Mouse (Mus musculus) spleen, embryonic (tissue): ENCODE results near the gene Cnih1.
"Not testable (repeated sequence)": the region's sequence is repeated elsewhere in the genome, so short reads cannot be mapped to it uniquely, and the experiment has no call there.

Experiments
- CTCF ChIA-PET: fragments of 350-600 bp; sonication (Branson Sonifier 250); formaldehyde crosslinking; loops from one replicate; lab custom pipeline; 2022; lab: Charles Lee

Gene Cnih1

DNA sequence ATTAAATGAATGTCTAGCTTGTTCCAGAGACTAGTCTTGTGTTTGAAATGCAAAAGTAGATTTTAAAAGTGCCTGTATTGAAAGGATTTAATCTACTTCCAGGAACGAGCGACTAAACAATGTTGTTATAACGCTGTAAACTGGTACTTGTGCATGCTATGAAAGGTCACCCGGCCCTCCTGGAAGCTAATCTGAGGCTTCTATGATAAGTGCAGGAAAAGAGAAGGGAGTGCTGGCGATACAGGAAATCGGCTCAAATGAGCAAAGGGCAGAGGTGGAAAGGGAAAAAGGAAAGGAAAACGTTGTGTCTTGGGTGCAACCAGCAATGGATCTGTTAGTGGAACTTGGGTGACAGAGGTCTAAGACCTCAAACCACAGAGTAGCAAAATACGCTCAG is 292 bp upstream of the Cnih1 start:
- CTCF ChIA-PET, result interaction anchor here (0.7 kb wide), 1 partner anchor 8 kb away, joined by 3 read pairs; no protein-coding TSS in a partner anchor

DNA sequence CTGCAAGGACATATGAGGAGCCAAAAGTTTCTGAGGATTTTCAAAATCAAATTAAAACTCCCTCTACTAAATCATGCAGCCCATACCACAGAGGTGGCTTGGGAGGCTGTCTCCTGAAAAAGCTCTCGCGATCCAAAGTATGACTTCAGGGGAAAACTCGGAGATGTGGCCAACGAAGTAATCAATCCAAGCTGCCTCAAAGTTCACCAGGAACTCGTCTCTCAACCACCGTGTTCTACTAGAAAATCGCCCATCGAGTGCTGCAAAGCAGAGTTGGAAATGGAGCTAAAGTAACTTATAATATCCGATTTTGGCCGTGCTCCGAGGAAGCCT is 791 bp downstream of the Cnih1 start:
- CTCF ChIA-PET, result no interaction called here

DNA sequence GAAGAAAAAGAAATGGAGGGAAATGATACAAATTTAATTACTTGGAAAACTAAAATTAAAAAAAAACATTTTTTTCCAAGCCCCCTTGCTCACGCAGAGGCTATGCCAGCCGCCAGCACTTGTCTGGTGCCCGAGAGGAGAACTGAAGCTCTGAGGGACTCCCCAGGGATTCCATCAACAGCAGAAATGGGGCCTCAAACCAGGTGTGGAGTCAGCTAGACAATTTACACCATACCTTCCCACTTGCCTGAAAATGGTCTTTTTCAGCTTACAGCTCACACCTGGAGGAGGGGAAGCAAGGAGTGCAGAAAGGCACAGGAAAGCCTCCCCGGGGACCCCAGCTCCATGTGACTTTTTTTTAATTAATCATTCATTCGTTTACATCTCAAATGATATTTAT is 3.0 kb downstream of the Cnih1 start:
- CTCF ChIA-PET, result no interaction called here

DNA sequence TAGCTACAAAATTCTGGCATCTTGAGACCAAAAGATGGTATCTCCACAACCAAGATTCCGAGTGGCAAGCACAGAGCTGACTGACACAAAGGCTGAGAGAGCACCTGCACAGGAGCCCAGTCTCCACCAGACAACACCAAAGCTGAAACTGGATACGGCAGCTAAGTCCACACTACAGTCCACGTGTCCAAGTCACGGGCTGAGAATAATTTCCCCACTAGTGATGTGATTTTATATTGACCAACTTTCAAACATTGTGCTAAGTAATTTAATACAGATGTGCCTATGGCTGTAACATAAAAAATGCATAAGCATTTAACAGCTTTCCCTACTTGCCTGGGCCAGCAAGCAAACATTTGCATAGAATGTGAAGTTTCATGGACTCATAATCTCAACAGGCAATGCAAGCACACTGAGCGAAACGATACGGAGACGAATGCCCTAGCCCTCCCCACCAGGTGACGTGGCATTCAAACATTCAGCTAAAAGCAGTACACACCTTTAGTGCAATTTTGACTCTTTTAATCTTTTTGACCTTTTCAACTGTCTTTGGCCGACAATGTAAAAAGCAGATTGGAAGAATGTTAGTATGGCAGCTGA is 4.8 kb downstream of the Cnih1 start:
- CTCF ChIA-PET, result interaction anchor here (0.8 kb wide), 1 partner anchor 41 kb away, joined by 3 read pairs; no protein-coding TSS in a partner anchor

DNA sequence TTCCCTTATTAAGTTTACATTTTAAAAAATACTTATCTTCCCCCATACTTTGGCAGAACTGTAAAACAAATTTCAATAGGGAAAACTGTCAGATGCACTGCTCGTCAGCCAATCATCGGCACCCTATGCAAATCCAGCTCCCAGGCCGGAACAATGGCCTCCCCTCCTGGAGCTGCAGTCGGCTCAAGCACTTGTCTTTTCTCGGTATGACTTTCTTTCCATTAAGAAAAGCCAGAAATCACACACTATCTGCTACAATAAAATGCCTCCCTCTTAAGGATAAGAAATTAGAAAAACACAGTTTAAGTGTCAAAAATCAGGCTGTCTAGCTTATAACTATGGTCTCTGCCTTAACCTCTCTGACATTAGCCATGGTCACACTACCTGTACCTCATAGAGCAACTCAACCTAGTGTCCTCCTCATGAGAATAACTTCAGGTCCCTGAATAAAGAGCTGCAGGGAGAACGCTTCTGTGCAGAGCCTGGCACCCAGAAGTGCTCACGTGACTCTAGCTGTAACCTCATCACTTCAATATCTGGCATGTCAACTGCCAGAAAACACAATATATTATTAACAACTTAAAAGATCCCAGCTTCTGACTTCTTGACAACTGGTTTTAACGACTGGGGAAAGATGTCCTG is 5.9 kb downstream of the Cnih1 start:
- CTCF ChIA-PET, result interaction anchor here (0.5 kb wide), 1 partner anchor 19 kb away, joined by 3 read pairs; no protein-coding TSS in a partner anchor

DNA sequence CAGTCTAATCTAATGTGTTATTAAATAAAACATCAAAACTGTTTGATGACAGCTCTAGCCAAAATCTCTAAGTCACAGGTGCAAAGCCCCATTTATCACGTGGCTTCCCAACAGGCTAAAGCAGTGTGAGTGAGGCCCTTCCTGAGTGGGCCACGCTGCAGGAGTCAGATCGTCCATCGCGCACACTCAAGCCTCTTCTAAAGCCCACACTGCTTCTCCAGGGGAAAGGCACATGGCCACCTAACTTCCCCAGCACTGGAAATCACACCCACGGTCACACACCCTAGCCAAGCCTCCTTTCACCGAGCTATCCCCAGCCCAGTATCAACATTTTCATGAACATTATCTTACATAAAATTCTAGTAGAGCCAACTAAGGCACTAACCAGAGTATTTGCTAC is 7.1 kb downstream of the Cnih1 start:
- CTCF ChIA-PET, result interaction anchor here (0.6 kb wide), 1 partner anchor 20 kb away, joined by 26 read pairs; no protein-coding TSS in a partner anchor

DNA sequence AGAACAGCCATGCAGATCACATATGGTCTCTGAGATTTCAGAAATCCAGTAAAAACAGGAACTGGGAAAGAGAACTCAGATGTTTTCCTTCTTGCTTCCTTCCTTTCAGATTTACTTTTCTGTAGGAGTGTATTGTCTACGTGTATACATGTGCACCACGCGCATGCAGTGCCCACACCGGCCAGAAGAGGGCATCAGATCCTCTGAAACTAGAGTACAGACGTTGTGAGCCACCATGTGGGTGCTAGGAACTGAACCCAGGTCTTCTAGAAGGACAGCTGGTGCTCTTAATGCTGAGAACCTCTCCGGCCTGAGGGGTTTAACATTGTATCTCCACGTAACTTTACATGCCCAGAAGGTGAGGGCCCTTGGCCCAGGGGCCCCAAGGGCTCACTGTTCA is 9.0 kb downstream of the Cnih1 start:
- CTCF ChIA-PET, result no interaction called here

DNA sequence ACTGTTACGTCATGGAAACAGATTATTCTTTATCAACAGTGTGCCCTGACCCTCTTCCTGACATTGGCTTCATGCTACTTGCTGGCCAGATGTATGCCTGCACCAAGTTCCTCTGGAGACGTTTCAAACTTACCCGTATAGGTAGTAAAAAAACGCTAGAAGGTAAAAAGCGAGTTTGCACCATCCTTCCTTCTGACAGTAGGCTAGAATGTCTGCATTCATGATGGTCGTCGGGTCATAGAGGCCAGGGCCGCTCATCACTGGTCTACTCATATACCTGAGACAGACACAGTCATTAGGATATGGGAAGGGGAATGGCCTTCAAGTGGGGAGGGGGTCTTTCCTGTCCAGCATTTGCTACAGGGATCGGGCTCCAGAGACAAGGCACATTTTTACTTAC is 9.5 kb downstream of the Cnih1 start:
- CTCF ChIA-PET, result no interaction called here

DNA sequence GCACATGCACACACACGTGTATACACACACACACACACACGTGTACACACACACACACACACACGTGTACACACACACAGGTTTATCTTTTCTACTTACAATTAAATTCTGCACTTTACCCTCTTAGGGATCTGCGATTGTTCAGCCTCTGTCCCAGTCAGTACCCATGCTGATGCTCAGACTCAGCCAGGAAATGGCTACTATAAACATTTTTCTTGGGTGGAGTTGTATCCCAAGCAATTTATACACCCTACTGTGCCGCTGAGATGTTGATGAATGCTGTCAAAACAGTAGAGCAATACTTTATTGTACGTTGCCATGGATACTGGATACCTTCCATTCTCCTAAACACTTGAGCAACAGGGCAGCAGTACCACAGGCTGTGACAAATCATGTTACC is 18.2 kb downstream of the Cnih1 start:
- CTCF ChIA-PET, result no interaction called here

DNA sequence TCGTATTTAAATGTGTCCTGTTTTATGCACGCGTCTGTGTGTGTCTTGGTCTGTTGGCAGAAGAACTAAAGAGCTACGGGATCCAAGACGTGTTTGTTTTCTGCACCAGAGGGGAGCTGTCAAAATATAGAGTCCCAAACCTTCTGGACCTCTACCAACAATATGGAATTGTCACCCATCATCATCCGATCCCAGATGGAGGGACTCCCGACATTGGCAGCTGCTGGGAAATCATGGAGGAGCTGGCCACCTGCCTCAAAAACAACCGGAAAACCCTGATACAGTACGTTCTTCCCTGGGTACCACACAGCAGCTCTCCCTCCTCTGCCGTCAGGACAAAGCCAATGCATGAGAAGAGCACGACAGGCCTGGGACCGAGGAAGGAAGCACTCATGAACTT is 21.1 kb downstream of the Cnih1 start:
- CTCF ChIA-PET, result no interaction called here

DNA sequence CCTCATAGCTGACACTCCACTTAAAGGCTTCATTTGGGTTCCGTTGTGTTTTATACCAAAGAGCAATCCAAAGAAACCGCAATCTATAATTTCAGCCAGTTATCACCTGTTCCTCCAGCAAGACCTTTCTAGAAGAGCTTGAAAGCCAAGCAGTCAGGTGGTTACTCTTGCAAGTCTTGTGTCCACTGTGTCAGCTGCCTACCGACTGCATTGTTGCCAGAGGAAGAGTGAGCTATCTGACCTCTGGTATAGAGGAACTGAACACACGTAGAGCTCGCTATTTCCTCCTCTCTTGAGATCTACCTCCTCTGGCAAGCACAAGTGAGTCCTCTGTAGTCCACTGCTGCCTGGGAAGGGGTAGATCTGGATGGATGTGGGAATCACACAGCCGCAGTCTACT is 27.0 kb downstream of the Cnih1 start:
- CTCF ChIA-PET, result interaction anchor here (0.6 kb wide), 1 partner anchor 20 kb away, joined by 26 read pairs; no protein-coding TSS in a partner anchor

DNA sequence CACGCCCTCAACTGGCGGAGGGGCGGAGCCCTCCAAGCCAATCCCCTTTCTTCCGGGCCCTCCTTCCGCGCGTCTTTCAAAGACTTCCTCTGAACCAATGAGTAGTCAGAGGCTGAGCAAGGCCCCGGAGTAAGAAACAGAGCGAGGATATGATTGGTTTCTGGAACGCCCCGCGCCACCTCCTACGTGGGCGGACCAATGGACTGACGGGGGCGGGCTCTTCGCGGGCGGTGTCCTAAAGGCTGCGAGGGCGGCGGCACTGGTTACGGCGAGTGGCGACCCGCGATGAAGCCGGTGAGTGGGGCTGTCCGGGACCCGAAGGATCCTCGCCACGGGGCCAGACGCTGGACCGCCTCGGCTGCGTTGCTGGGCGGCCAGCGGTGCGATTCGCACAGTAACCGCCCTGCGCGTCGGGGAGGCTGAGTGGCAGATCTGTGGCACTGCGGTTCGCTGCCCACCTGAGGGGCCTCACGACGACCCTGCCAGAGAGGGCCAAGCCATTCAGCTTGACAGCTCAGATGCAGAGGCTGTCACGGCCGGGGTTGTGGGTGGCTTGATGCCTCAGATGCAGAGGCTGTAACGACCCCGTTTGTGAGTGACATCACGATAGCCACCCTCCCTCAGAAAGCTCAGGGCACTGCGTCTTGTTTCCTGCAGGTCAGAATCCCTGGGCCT is 27.7 kb downstream of the Cnih1 start, which contains the start of gene Cdkn3:
Cdkn3 (plus strand) TSS at position 187 of the 675 bp plus-strand sequence.
- CTCF ChIA-PET, result no interaction called here

DNA sequence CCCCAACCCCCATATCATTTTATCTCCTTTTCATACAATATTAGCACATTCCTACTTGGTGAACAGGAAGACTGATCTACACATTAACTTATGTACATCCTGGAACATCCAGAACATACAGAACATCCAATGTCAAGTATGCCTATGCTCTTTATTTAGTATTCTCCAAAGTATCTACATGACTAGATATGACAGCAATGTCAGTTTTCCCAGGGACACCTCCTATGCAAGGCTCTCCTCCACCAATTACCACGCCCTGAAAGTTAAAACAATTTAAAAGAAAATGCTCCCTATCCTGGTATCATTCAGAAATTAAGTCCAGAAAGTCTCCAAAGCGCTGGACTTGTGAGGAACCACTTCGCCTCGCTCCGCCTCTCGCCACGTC is 28.2 kb downstream of the Cnih1 start:
- CTCF ChIA-PET, result interaction anchor here (0.7 kb wide), 1 partner anchor 871 kb away, joined by 3 read pairs; no protein-coding TSS in a partner anchor

DNA sequence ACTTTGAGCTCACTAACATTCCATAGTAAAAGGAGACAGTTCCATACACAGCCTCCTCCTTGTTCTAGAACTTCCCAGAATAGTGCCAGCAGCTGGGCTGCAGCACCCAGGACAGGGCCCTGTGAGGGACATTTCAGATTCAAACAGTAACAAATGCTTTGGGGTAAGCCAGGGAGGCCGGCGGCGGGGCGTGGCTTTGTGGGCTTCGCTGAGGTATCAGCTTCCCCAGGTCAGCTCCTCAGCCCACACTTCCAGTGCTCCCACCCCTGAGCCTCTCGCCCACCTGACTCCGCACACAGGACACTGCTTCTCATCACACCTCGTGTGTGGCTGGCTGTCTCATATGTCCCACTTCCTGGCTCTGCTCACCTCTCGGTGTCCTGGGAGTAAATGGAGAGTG is 30.5 kb downstream of the Cnih1 start:
- CTCF ChIA-PET, result no interaction called here

DNA sequence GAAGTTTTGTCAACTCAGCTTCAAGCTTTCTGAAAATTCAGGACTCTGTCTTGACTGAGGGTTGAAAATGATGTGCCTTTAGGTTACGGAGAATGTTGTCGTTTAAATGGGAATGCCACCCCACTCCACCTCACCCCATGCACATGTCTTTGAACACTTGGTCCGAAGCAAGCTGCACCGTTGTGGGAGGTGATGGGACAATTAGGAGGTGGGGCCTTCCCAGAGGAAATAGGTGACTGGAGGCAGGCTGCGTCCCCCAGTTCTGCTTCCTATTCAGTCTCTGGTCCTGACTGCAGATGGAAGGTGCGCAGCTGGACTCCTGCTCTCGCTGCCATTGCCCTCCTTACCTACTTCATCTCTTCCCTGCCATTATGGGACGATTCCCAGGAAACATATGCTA is 32.4 kb downstream of the Cnih1 start:
- CTCF ChIA-PET, result no interaction called here

DNA sequence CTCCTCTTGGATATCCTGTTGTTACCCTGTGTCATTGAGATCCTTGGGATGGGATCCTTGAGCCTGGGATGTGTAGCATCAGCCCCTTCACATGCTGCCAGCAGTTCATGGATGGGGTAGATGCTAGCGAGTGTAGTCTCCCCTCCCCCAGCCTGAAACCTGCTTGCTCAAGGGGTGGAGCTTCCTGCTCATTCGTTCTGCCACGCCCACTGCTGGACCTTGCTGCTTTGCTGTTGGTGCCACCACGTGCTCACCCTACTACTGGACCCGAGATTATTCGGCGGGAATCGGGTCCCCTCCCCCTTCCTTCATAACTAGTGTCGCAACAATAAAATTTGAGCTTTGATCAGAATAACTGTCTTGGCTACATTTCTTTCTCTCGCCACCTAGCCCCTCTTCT is 33.8 kb downstream of the Cnih1 start:
- CTCF ChIA-PET, result not testable (repeated sequence)

DNA sequence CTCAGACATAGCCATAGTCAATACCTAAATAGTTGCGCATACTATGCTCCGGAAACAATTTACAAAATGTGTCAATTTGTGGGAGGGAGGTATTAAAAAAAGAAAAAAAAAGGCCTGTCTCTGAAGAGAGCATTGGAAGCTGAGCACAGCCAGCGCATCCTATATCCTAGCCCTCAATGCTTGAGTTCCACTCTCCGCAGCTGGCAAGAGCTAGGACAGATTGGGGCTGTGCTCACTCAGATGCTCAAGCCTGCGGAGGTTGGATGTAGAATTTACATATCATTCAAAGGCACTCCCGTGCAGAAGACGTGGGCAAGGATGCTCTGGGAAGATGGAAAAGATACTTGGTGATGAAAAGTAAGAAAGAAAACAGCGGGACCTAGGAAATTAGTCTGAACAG is 42.8 kb downstream of the Cnih1 start:
- CTCF ChIA-PET, result no interaction called here

DNA sequence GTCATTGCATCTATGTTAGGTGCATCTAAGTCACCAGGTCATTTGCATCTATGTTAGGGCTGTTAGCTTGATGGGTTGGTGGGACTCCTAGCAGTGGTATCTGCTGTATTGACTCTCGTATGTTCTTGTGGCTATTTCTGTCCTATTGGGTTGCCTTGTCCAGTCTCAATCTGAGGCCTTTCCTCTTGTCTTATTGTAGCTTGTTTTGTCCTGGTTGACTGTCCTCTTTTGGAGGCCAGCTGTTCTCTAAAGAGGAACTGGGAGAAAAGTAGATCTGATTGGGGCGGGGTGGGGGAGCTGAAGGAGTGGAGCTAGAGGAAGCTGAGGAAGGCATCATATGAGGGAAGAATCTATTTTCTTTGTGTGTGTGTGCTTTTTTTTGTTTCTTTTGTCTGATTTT is 45.5 kb downstream of the Cnih1 start:
- CTCF ChIA-PET, result no interaction called here

DNA sequence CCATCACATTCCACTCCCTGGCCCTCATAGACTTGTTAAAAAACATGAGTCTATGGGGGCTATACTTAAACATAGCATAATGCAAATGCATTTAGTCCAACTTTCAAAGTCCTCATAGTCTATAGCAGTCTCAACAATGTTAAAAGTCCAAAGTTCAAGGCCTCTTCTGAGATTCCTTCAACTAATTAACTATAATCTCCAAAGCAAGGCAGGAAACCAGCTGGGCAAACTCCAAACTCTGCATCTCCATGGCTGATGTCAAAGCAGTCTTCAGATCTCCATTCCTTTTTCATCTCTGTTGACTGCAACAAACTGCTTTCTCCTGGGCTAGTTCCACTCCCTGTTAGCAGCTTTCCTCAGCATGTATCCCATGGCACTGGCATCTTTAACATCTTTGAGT is 50.9 kb downstream of the Cnih1 start:
- CTCF ChIA-PET, result not testable (repeated sequence)

DNA sequence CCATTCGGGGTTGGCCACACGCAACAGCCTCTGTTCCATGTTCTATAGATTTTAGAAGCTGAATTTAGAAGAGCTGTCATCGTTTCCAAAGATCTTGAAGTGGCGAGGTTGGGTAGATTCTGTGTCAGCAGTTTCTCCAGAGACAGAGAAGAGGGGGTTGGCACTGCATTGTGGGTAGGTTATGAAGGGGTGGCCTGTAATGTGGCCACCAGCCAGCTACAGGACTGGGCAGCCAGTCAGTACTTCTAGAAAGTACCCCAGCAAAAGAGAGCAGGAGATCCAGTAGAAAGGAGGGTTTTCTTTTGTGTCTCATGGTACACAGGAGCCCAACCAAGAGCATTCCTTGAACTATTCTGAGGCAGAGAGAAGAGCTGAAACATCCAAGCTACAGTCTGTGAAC is 51.8 kb downstream of the Cnih1 start:
- CTCF ChIA-PET, result no interaction called here

DNA sequence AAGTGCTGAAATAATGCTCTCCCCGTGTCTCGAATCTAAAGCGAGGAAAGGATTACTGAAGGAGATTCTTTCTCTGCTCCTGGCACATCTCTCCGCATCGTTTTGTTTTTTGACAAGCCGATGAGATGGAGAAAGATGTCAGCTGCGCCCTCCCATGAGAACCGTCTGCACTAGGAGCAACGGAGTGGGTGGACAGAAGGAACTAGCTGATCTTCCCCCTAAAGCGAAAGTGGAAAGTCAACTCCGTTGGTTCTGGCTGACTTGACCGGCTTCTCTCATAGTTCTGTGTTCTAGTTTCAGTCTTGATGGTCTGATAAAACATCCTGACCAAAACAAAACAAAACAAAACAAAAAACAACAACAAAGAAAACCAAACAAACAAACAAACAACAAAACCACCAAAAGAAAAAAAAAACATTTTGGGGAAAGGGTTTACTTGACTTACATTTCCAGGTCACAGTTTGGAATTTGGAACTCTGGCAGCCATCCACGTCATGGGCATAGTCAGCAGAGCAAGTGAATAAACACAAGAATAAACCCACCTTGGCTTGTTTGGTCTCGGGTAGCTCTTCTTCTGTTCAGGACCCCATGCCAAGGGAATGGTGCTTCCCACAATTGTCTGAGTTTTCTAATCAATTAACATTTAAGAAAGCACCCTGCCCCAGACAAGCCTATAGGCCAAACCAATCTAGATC is 53.3 kb downstream of the Cnih1 start:
- CTCF ChIA-PET, result no interaction called here

DNA sequence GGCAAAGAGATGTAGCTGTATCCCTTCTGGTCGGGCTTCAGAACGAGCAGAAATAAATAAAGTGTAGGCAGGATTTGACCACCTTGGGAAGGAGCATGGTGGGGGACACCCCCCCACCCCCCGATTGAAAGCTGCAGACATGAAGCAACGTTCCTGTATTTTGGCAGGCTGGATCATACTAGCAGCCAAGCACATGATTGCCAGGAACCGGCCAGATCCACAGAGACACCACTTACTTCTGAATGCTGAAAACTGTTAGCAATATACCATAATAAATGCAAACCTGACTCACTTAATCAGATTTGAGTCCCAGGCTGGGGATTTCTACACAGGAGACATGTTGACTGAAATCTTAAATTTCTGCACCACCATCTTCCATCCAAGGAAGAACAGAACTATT is 53.9 kb downstream of the Cnih1 start:
- CTCF ChIA-PET, result no interaction called here
